Mouse (Mus musculus): Measurements from ENCODE around the gene Hcn4.

DNA sequence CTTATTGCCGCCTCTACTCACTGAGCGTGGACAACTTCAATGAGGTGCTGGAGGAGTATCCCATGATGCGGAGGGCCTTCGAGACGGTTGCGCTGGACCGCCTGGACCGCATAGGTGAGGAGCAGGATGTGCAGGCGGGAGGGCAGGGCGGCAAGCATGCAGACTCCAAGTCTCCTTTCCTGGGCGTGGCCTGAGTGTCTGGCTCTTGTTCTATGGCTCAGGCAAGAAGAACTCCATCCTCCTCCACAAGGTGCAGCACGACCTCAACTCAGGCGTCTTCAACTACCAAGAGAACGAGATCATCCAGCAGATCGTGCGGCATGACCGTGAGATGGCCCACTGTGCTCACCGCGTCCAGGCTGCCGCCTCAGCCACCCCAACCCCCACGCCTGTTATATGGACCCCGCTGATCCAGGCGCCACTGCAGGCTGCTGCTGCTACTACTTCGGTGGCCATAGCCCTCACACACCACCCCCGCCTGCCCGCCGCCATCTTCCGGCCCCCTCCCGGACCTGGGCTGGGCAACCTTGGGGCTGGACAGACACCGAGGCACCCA lies 35.9 kb downstream of the Hcn4 start:
- no peak for TF ChIP-seq CTCF (IDR thresholded peaks at IDR 0.05; ENCODE audit: low read depth, low read length)
- no peak for TF ChIP-seq POLR2A (IDR thresholded peaks at IDR 0.05; ENCODE audit: extremely low read depth, insufficient read depth, low read length)
